Comparison of ENCODE assay signal across 15 mouse cellular contexts in genomic region chr9:87738123-87738522, GRCm38 (mm10). TPM values are rescaled to one million over a fixed set of nuclear protein-coding genes. Genes with fewer than 3 reads are reported as not detected.
DNase-seq lines count a peak whose midpoint lies in the region; ATAC-seq lines count a peak whose summit lies in the region.
"Had no signal": no experiment of that assay in that cellular context is flagged by ENCODE, and none has a peak within 500 bp of the region (broad histone marks: within the 10 kb centered on the region; RNA-seq: fewer than 3 reads in every experiment).

No protein-coding gene starts in this region.

- WGBS in hindbrain, embryonic 10.5 days: 1% methylated on average over 13 of the region's 13 CpGs
- 2% methylated on average over 13 of the region's 13 CpGs for WGBS in hindbrain, embryonic 16.5 days
- WGBS in embryonic facial prominence, embryonic 10.5 days: under 1% methylated on average over 13 of the region's 13 CpGs
- WGBS in limb, embryonic 12.5 days: under 1% methylated on average over 13 of the region's 13 CpGs

- no peak overlapping the region for H3K9ac ChIP-seq in hindbrain, embryonic 16.5 days (ENCODE audit: low read depth, low read length)
- H3K9ac ChIP-seq in limb, embryonic 12.5 days (replicated peaks): no peak overlapping the region
- H3K9ac ChIP-seq: neural tube, embryonic 12.5 days had no signal

- DNase-seq in hindbrain, embryonic 10.5 days (ENCODE audit: low spot score): peak; percentile 35
- DNase-seq in embryo, embryonic 10 days (ENCODE audit: low spot score): peak; percentile 12
- peak; percentile 39 for DNase-seq in embryonic facial prominence, embryonic 10.5 days (ENCODE audit: low spot score)
- DNase-seq in layer of hippocampus, adult 9-11 months: no peak
- DNase-seq in layer of hippocampus, postnatal 36 days: no peak
- DNase-seq: adrenal gland, adult 2 months; kidney, adult 18-20 months; lung, adult 18-20 months; thymus, adult 18-20 months had no signal

- ATAC-seq in hindbrain, embryonic 16.5 days: no peak
- ATAC-seq in limb, embryonic 12.5 days (ENCODE audit: insufficient number of reproducible peaks, insufficient read depth, low FRiP score, low TSS enrichment, low read depth): no peak

- H3K4me3 ChIP-seq in hindbrain, embryonic 10.5 days: no peak overlapping the region
- no peak overlapping the region for H3K4me3 ChIP-seq in hindbrain, embryonic 16.5 days (ENCODE audit: low read length)
- H3K4me3 ChIP-seq in embryonic facial prominence, embryonic 10.5 days: no peak overlapping the region
- peak overlapping the region; percentile 42; the same call in 1 of the 2 replicates for H3K4me3 ChIP-seq in limb, embryonic 12.5 days (replicated peaks)
- H3K4me3 ChIP-seq: erythroblast, embryonic 14.5 days; megakaryocyte, embryonic 14.5 days; neural tube, embryonic 12.5 days had no signal

- H3K9me3 ChIP-seq in hindbrain, embryonic 10.5 days: no peaks in the 10 kb centered on the region
- no peaks in the 10 kb centered on the region for H3K9me3 ChIP-seq in hindbrain, embryonic 16.5 days (ENCODE audit: control insufficient read depth, low read length)
- no peaks in the 10 kb centered on the region for H3K9me3 ChIP-seq in embryonic facial prominence, embryonic 10.5 days
- no peaks in the 10 kb centered on the region for H3K9me3 ChIP-seq in limb, embryonic 12.5 days
- H3K9me3 ChIP-seq: neural tube, embryonic 12.5 days had no signal

- H3K27me3 ChIP-seq in hindbrain, embryonic 10.5 days (ENCODE audit: insufficient read depth, poor library complexity, severe bottlenecking): peaks cover 100% of the 10 kb centered on the region
- H3K27me3 ChIP-seq in hindbrain, embryonic 16.5 days (replicated peaks; ENCODE audit: control insufficient read depth, insufficient read depth, low read length): peaks cover 62% of the 10 kb centered on the region
- H3K27me3 ChIP-seq in embryonic facial prominence, embryonic 10.5 days (replicated peaks; ENCODE audit: low read depth, poor library complexity, severe bottlenecking): peaks cover 100% of the 10 kb centered on the region
- peaks cover 80% of the 10 kb centered on the region for H3K27me3 ChIP-seq in limb, embryonic 12.5 days
- H3K27me3 ChIP-seq: CH12.LX had no signal

- no peak overlapping the region for H3K4me2 ChIP-seq in hindbrain, embryonic 16.5 days (ENCODE audit: low read length)
- peak overlapping the region; percentile 79 for H3K4me2 ChIP-seq in limb, embryonic 12.5 days

- H3K36me3 ChIP-seq in hindbrain, embryonic 10.5 days: no peaks in the 10 kb centered on the region
- H3K36me3 ChIP-seq in hindbrain, embryonic 16.5 days (ENCODE audit: control insufficient read depth, insufficient read depth, low read length): no peaks in the 10 kb centered on the region
- H3K36me3 ChIP-seq in embryonic facial prominence, embryonic 10.5 days (replicated peaks): no peaks in the 10 kb centered on the region
- H3K36me3 ChIP-seq in limb, embryonic 12.5 days: no peaks in the 10 kb centered on the region
- H3K36me3 ChIP-seq: neural tube, embryonic 12.5 days had no signal

- H3K27ac ChIP-seq in hindbrain, embryonic 10.5 days: no peak overlapping the region
- no peak overlapping the region for H3K27ac ChIP-seq in hindbrain, embryonic 16.5 days (ENCODE audit: low read depth, low read length)
- H3K27ac ChIP-seq in embryonic facial prominence, embryonic 10.5 days (replicated peaks): no peak overlapping the region
- no peak overlapping the region for H3K27ac ChIP-seq in limb, embryonic 12.5 days
- H3K27ac ChIP-seq: neural tube, embryonic 12.5 days had no signal

- H3K4me1 ChIP-seq in hindbrain, embryonic 10.5 days (replicated peaks): peaks cover 22% of the 10 kb centered on the region
- peaks cover 6% of the 10 kb centered on the region for H3K4me1 ChIP-seq in hindbrain, embryonic 16.5 days (ENCODE audit: control insufficient read depth, insufficient read depth, low read depth, low read length)
- H3K4me1 ChIP-seq in embryonic facial prominence, embryonic 10.5 days: peaks cover 20% of the 10 kb centered on the region
- peaks cover 63% of the 10 kb centered on the region for H3K4me1 ChIP-seq in limb, embryonic 12.5 days (replicated peaks)

RNA-seq across cellular contexts. Expression of gene Tbx18, which starts 7.1 kb away (rescaled TPM):
- polyA plus RNA-seq in hindbrain, embryonic 10.5 days (2016; fragmentation: Nextera tagmentation; extraction: Ambion mirVana): 2.9 and 4.8 TPM in 2 replicates
- polyA plus RNA-seq in hindbrain, embryonic 16.5 days (2015; fragmentation: Nextera tagmentation; extraction: Ambion mirVana): 1.5 and 2.5 TPM in 2 replicates
- polyA plus RNA-seq in embryonic facial prominence, embryonic 10.5 days (2016; fragmentation: Nextera tagmentation; extraction: Ambion mirVana): 2.6 and 2.8 TPM in 2 replicates
- polyA plus RNA-seq in limb, embryonic 12.5 days (2016; fragmentation: Nextera tagmentation; extraction: Ambion mirVana): 28.0 and 35.3 TPM in 2 replicates
- total RNA-seq in layer of hippocampus, postnatal 36 days (2021): 1 to 10 TPM; 1.2 to 1.8 TPM
- total RNA-seq: CH12.LX had no signal
- polyA plus RNA-seq: erythroblast, embryonic 14.5 days had no signal

Comparison
In these comparisons a context has a peak if more than half of its experiments do, and no peak if none do; other contexts are left out.
1. DNase-seq: peak in hindbrain, embryonic 10.5 days (single experiment), embryo, embryonic 10 days (single experiment) and embryonic facial prominence, embryonic 10.5 days (single experiment); none in layer of hippocampus, adult 9-11 months (single experiment) and layer of hippocampus, postnatal 36 days (0 of 2).